Mouse (Mus musculus) stomach, postnatal 0 days (tissue): ENCODE data around the gene Yy1.

Source experiments
- CTCF ChIP-seq: IDR thresholded peaks from 2 replicates; pipeline ENCODE4 v1.5.1; 2016; ENCODE audit warnings: antibody characterized with exemption, low read depth, mild to moderate bottlenecking, moderate library complexity
- EP300 ChIP-seq: optimal IDR thresholded peaks from 2 replicates; pipeline ENCODE3; 2016; ENCODE audit warnings: antibody characterized with exemption

GRCm38 (mm10) chr12:108809771-108810170, 17.0 kb downstream of the Yy1 start:
- TF ChIP-seq CTCF (no peak), EP300 (no peak)
